Mouse (Mus musculus) intestine, embryonic 14.5 days (tissue): ENCODE results near the gene Frmpd2. TPM values are rescaled to one million over a fixed set of nuclear protein-coding genes. Genes with fewer than 3 reads are reported as not detected.

ENCODE experiments used
- ATAC-seq: fragments of 200-750 bp; cut with Nextera tagmentation; replicated peaks from 2 replicates; pipeline ENCODE4 v1.8.0; 2017; ENCODE audit warnings: low read depth, moderate number of reproducible peaks, moderate TSS enrichment, moderate library complexity; ENCODE audit not compliant: low FRiP score, low TSS enrichment
- DNase-seq: peaks from one replicate; pipeline ENCODE4 v3.0.0-alpha.2; 2018; ENCODE audit warnings: low spot score
- H3K27ac ChIP-seq: fragments of 300-500 bp; sonication (generic); 2 replicates; pipeline ENCODE4 v1.5.1; 2014; ENCODE audit warnings: low read depth, mild to moderate bottlenecking, control low read depth
- H3K27me3 ChIP-seq: fragments of 300-500 bp; sonication (generic); replicated peaks from 2 replicates; pipeline ENCODE4 v1.6.1; 2014; ENCODE audit warnings: low read length, control low read depth; ENCODE audit not compliant: control insufficient read depth, insufficient read depth
- H3K36me3 ChIP-seq: fragments of 300-500 bp; sonication (generic); 2 replicates; pipeline ENCODE4 v1.6.1; 2014; ENCODE audit warnings: low read length, control low read depth; ENCODE audit not compliant: control insufficient read depth, insufficient read depth
- H3K4me1 ChIP-seq: fragments of 300-500 bp; sonication (generic); replicated peaks from 2 replicates; pipeline ENCODE4 v1.6.1; 2014; ENCODE audit warnings: low read length, control low read depth, mixed read lengths; ENCODE audit not compliant: control insufficient read depth, insufficient read depth
- H3K4me2 ChIP-seq: fragments of 300-500 bp; sonication (generic); 2 replicates; pipeline ENCODE4 v1.6.1; 2014; ENCODE audit warnings: low read length
- H3K4me3 ChIP-seq: fragments of 300-500 bp; sonication (generic); 2 replicates; pipeline ENCODE4 v1.5.1; 2014; ENCODE audit warnings: low read depth, low read length, control low read depth, mixed read lengths
- H3K9ac ChIP-seq: fragments of 300-500 bp; sonication (generic); 2 replicates; pipeline ENCODE4 v1.6.1; 2014; ENCODE audit warnings: mild to moderate bottlenecking, low read length
- H3K9me3 ChIP-seq: fragments of 300-500 bp; sonication (generic); 2 replicates; pipeline ENCODE4 v1.6.1; 2016; ENCODE audit warnings: low read length, control low read depth; ENCODE audit not compliant: control insufficient read depth
- WGBS: fragments of 180-500 bp; shearing (Covaris S2); extraction: QIAGEN DNeasy Blood & Tissue Kit; methylation state at CpG from one replicate; pipeline ENCODE4 v1.1.7; 2014; 5-methylcytosine and 5-hydroxymethylcytosine counted together
- polyA plus RNA-seq: library from polyadenylated mRNA; unstranded; fragments of >200 nt; fragmentation: Nextera tagmentation; extraction: Ambion mirVana; gene quantifications from 2 replicates; pipeline ENCODE4 v1.2.1, GENCODE M21; 2014

Gene Frmpd2
- polyA plus RNA-seq, 1 experiment from 2014 or later: 0.03 TPM

DNA sequence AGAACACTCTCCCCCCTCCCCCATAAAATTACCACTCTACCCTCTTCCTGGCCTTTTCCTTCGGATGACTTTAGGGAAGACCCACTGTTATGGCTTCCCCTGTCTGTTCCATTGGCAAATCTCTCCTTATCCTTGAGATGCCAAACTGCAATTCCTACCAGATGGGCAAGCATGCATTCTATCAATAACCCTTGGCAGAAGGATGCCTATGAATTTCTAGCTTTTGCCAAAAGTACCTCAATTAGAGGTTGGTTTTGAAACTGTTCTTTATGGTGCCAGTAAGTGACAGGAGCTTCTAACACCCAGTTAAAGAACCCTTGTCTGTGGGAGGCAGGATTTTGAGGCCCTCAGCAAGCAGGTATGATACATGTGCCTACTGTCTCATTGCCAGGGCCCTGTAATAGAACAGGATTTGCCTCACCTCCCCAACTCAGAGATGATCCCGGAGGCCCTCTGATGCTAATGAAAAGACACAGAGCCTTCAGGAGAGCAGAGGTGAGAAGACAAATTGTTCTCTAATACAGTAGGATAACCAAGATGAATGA, 22.1 kb upstream of the Frmpd2 start:
- WGBS: 84% methylated on average over 2 of the region's 2 CpGs
- Histone ChIP-seq H3K9me3 (no peaks in the 10 kb centered on the region), H3K27ac (no peak overlapping the region), H3K4me3 (no peak overlapping the region), H3K4me1 (peaks cover 10% of the 10 kb centered on the region), H3K4me2 (no peak overlapping the region), H3K9ac (no peak overlapping the region), H3K36me3 (no peaks in the 10 kb centered on the region), H3K27me3 (no peaks in the 10 kb centered on the region)
- ATAC-seq (no peak), DNase-seq (no peak)

DNA sequence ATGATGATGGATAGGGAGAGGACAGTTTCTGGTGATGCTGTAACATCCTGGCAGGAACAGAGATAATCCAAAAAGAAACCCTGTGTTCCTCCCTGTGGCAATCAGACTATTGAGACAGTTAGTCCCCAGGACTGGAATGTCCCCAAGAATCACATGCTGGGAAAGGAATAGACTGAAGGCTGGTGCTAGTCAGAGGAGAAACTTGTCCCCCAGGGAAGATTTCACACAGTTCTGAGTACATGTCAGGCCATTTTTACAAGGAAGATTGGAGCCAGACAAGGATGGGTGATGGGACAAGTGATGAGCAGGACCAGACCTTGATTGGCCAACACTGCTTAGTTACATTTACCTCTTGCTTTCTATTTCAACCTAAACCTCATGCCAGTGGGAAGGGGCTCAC, 21.2 kb upstream of the Frmpd2 start:
- Histone ChIP-seq H3K27me3 (no peaks in the 10 kb centered on the region), H3K4me2 (no peak overlapping the region), H3K36me3 (no peaks in the 10 kb centered on the region), H3K9me3 (no peaks in the 10 kb centered on the region), H3K9ac (no peak overlapping the region), H3K27ac (no peak overlapping the region), H3K4me3 (no peak overlapping the region), H3K4me1 (peaks cover 8% of the 10 kb centered on the region)
- DNase-seq (no peak), ATAC-seq (no peak)

GRCm38 (mm10) chr14:33463658-33464057, 7.8 kb upstream of the Frmpd2 start:
- Histone ChIP-seq H3K4me3 (no peak overlapping the region), H3K27me3 (no peaks in the 10 kb centered on the region), H3K4me2 (no peak overlapping the region), H3K9ac (no peak overlapping the region), H3K9me3 (no peaks in the 10 kb centered on the region), H3K36me3 (no peaks in the 10 kb centered on the region), H3K4me1 (no peaks in the 10 kb centered on the region), H3K27ac (no peak overlapping the region)
- no peak for ATAC-seq
- no peak for DNase-seq
- WGBS: 70% methylated on average over 3 of the region's 3 CpGs

DNA sequence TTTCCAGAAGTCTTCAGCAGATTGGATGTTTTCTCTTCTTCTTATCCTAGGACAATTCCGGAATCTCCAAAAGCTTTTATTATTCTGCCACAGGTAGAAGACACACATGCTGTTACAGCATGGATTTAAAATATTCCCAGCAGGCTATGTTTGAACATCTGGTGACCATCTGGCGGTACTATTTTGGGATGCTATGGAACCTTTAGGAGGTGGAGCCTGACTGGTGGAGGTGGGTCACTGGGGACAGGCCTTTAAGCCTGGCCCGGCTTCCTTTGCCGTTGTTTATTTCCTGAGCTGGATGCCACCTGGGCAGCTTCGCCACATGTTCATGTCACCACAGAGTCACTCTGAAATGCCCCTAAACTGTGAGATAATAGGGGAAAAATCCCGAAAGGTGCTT, 3.7 kb upstream of the Frmpd2 start:
- no peaks in the 10 kb centered on the region for H3K36me3 ChIP-seq
- no peaks in the 10 kb centered on the region for H3K27me3 ChIP-seq
- H3K9ac ChIP-seq: no peak overlapping the region
- no peak overlapping the region for H3K27ac ChIP-seq
- H3K4me3 ChIP-seq: no peak overlapping the region
- H3K4me2 ChIP-seq: no peak overlapping the region
- WGBS: 65% methylated on average over 6 of the region's 6 CpGs
- DNase-seq (peak; percentile 40), ATAC-seq (no peak)
- no peaks in the 10 kb centered on the region for H3K4me1 ChIP-seq
- no peaks in the 10 kb centered on the region for H3K9me3 ChIP-seq

GRCm38 (mm10) chr14:33474461-33474860, 3.0 kb downstream of the Frmpd2 start:
- DNase-seq: peak; percentile 24
- no peaks in the 10 kb centered on the region for H3K27me3 ChIP-seq
- H3K27ac ChIP-seq: no peak overlapping the region
- no peak overlapping the region for H3K4me2 ChIP-seq
- H3K9ac ChIP-seq: no peak overlapping the region
- 66% methylated on average over 2 of the region's 2 CpGs for WGBS
- no peaks in the 10 kb centered on the region for H3K9me3 ChIP-seq
- no peak overlapping the region for H3K4me3 ChIP-seq
- H3K4me1 ChIP-seq: no peaks in the 10 kb centered on the region
- no peaks in the 10 kb centered on the region for H3K36me3 ChIP-seq
- no peak for ATAC-seq

- H3K4me2 ChIP-seq: no peak overlapping the region
- H3K27me3 ChIP-seq: no peaks in the 10 kb centered on the region
- no peaks in the 10 kb centered on the region for H3K36me3 ChIP-seq
- no peaks in the 10 kb centered on the region for H3K9me3 ChIP-seq
- H3K27ac ChIP-seq: no peak overlapping the region
- H3K9ac ChIP-seq: no peak overlapping the region
- H3K4me1 ChIP-seq: no peaks in the 10 kb centered on the region
- no peak for ATAC-seq
- peak; percentile 43 for DNase-seq
- 9% methylated on average over 3 of the region's 3 CpGs for WGBS
- H3K4me3 ChIP-seq: no peak overlapping the region
Measured at GRCm38 (mm10) chr14:33476094-33476760, 4.7 kb downstream of the Frmpd2 start.

DNA sequence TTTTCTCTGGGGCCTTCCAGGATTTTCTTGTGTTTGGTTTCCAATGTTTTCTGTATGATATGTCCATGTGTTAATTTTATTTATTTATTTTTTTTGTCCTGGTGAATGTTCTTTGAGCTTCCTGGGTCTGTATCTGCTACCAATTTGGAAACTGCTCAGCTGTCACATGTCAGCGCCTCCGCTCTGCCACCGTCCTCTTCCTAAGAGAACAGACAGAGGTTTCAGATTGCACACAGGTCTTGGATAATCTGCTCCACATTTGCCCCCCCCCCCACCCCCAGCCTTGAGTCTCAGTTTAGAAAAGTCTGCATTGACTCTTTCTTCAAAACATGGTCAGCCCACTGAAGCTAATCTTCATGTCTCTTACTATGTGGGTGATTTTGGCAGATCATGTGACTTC, 10.5 kb downstream of the Frmpd2 start:
- Histone ChIP-seq H3K9ac (no peak overlapping the region), H3K4me2 (no peak overlapping the region), H3K36me3 (no peaks in the 10 kb centered on the region), H3K4me1 (no peaks in the 10 kb centered on the region), H3K4me3 (no peak overlapping the region), H3K9me3 (no peaks in the 10 kb centered on the region), H3K27me3 (no peaks in the 10 kb centered on the region), H3K27ac (no peak overlapping the region)
- no peak for DNase-seq
- WGBS: 62% methylated on average over 3 of the region's 3 CpGs
- no peak for ATAC-seq

DNA sequence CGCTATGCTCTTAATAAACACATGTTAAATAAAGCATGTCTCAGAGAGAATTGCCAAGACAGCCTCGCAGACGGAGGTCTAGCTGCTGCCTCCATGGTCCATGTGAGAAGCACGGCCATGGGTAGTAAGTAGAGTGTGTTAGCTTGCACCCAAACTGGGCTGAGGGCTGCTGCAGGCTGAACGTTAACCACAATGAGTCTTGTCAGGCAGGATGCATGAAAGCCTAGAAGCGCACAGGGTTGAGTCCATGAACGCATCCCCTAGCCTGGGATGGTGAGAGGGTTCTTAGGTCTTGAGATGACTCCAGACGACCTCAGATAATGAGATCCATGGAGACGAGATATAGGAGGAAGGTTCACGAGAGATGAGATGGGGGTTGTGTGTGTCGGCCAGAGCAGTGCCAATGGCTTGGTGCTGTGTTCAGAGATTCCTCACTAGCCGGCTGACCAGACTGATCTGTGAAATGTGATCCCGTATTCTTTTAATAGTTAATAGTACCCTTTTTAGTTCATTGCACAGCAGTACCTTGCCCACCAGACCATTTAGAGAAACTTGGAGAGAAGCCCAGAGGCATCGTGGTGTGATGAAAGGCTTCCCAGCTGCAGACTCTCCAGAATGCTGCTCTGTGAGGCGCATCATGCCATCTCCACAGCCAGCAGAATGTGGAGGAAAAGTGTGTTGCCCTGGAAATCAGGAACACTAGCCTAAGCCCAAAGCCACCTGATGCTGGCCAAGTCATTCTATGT, 16.5 kb downstream of the Frmpd2 start:
- Histone ChIP-seq H3K4me2 (no peak overlapping the region), H3K27me3 (no peaks in the 10 kb centered on the region), H3K9me3 (no peaks in the 10 kb centered on the region), H3K36me3 (no peaks in the 10 kb centered on the region), H3K27ac (no peak overlapping the region), H3K9ac (no peak overlapping the region), H3K4me3 (no peak overlapping the region), H3K4me1 (no peaks in the 10 kb centered on the region)
- ATAC-seq (no peak), DNase-seq (no peak)
- WGBS: 67% methylated on average over 15 of the region's 15 CpGs

- Histone ChIP-seq H3K4me2 (no peak overlapping the region), H3K27me3 (no peaks in the 10 kb centered on the region), H3K9ac (no peak overlapping the region), H3K4me3 (no peak overlapping the region), H3K4me1 (no peaks in the 10 kb centered on the region), H3K9me3 (no peaks in the 10 kb centered on the region), H3K36me3 (no peaks in the 10 kb centered on the region), H3K27ac (no peak overlapping the region)
- ATAC-seq (no peak), DNase-seq (no peak)
- WGBS: 66% methylated on average over 4 of the region's 4 CpGs
Measured at GRCm38 (mm10) chr14:33495226-33495625, 23.7 kb downstream of the Frmpd2 start.
